Mouse (Mus musculus) central nervous system, embryonic 11.5 days (tissue): ENCODE measurements around the gene Armcx2. TPM values are rescaled to one million over a fixed set of nuclear protein-coding genes. Genes with fewer than 3 reads are reported as not detected.

ENCODE experiments used
- polyA plus RNA-seq: library from polyadenylated mRNA; depleted of rRNA; stranded (reverse); fragments of >200 nt; gene quantifications from 2 replicates; pipeline ENCODE4 v1.2.3, GENCODE M21; 2012; rRNA removed

The Armcx2 gene
- 77.6 and 90.4 TPM in 2 replicates for polyA plus RNA-seq

GRCm38 (mm10) chrX:134808755-134809224 is at the start of gene Armcx2:
Gene Armcx2, minus strand, starts transcription at chrX:134809221.

GRCm38 (mm10) chrX:134756434-134757292 is 52.4 kb downstream of the Armcx2 start, which contains the start of gene Armcx3:
Gene Armcx3, plus strand, starts transcription at chrX:134756595.

Other genes starting within 250 kb of the Armcx2 start
- gene Btk, start 225.7 kb downstream of the Armcx2 start, polyA plus RNA-seq, result 2.8 and 3.7 TPM in 2 replicates
- gene Rpl36a, start 223.6 kb downstream of the Armcx2 start, polyA plus RNA-seq, result 1,456 and 2,072 TPM in 2 replicates
- 5.5 and 6.5 TPM in 2 replicates for gene Gla, start 208.1 kb downstream of the Armcx2 start, polyA plus RNA-seq
- 123 and 138 TPM in 2 replicates for gene Hnrnph2, start 208.0 kb downstream of the Armcx2 start, polyA plus RNA-seq
- gene Armcx4, start 122.7 kb downstream of the Armcx2 start, polyA plus RNA-seq, result 35.6 and 49.8 TPM in 2 replicates
- 65.0 and 73.3 TPM in 2 replicates for gene Armcx1, start 91.3 kb downstream of the Armcx2 start, polyA plus RNA-seq
- 27.3 and 30.3 TPM in 2 replicates for gene Armcx6, start 57.8 kb downstream of the Armcx2 start, polyA plus RNA-seq
- gene Armcx3, start 52.6 kb downstream of the Armcx2 start, polyA plus RNA-seq, result 41.3 and 46.6 TPM in 2 replicates
- gene Nxf2, start 155.5 kb upstream of the Armcx2 start, polyA plus RNA-seq, result 0.35 and 0.60 TPM in 2 replicates
- gene Zmat1, start 200.0 kb upstream of the Armcx2 start, polyA plus RNA-seq, result 2.4 and 3.7 TPM in 2 replicates